Mouse (Mus musculus): ENCODE results near the gene Dhx58.

Gene Dhx58

GRCm38 (mm10) chr11:100703851-100704531, at the start of gene Dhx58:
TSS of gene Dhx58 (minus strand) at chr11:100704271.
- in situ Hi-C loops (cut with MboI), result loop anchor here (5.0 kb wide), 1 partner anchor 132 kb away; the partner anchor contains the start of gene Cnp

GRCm38 (mm10) chr11:100752294-100752693, 48.2 kb upstream of the Dhx58 start:
- in situ Hi-C loops (cut with MboI), result no loop called here

DNA sequence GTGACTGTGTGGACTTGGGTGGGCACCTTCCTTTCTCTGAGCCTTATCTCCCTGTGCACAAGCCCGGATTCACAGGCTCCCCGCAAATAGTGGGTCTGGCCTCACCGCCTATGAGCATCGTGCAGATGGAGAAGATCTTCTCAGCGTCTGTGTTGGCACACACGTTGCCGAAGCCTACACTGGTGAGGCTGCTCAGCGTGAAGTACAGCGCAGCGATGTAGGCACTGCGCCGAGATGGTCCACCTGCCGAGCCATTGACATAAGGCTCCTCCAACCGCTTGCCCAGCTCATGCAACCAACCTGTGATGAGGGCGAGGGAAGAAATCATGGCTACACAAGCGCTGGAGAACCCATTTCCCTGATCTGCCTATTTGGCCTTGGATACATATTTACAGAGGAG, 46.1 kb upstream of the Dhx58 start:
- in situ Hi-C loops (cut with MboI), result no loop called here

DNA sequence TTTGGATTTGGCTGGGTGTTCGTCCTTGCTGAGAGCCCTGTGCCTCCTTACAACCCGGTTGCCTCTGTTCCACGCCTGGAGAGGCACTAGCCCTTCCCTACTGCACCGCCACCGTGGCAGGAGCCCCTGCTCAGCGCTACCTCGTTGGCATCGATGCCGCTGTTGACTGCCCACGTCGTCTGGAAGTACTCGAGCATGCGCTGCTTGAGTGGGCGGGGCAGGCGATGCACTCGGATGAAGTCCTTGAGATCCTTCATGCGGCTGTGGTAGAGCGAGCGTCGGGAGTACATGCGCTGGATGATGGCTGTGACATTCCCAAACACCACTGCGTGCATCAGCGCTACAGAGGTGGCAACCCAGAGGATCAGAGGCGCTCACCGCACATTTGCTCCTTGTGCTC, 45.4 kb upstream of the Dhx58 start:
- in situ Hi-C loops (cut with MboI), result no loop called here

- in situ Hi-C loops (cut with MboI), result no loop called here
Measured at GRCm38 (mm10) chr11:100748620-100749019, 44.5 kb upstream of the Dhx58 start.

DNA sequence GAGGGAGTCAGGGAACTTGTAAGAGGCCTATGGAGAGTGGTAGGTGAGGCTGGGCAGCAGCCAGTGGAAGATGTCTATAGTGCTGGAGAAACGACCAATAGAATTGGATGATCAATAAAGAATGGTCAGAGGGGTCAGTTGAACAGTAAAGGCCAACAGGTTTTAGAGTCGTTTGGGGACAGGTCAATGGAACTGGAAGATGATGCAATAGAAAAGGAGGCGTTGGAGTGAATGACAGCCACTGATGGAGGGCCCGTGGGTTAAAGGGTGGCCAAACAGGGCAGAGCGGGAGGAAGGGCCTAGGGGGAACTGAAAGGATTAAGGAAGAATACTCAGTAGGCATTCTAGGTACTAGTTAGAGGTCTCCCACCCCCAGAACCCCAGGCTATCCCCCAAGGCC, 43.0 kb upstream of the Dhx58 start:
- in situ Hi-C loops (cut with MboI), result no loop called here

DNA sequence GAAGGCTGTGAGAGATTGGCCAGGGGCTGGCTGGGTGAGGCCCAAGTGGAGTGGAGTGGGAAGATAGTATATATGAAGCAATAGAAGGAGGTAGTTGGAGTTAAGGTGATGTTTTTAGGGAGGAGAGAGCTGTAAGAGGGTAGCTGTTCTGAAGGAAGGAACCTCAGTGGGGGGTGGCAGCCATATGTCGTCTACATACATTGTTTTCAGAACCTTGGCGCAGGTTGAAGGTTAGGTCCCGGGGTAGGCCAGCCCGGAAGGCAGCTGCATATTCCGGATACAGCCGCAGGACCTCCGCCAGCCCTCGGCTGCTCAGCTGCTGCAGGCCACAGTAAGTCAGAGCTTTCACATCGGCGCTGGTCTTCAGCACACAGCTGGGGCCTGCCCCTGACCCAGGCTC, 42.5 kb upstream of the Dhx58 start:
- in situ Hi-C loops (cut with MboI), result no loop called here

GRCm38 (mm10) chr11:100745085-100745484, 41.0 kb upstream of the Dhx58 start:
- in situ Hi-C loops (cut with MboI), result no loop called here

GRCm38 (mm10) chr11:100741348-100741747, 37.3 kb upstream of the Dhx58 start:
- in situ Hi-C loops (cut with MboI), result no loop called here

DNA sequence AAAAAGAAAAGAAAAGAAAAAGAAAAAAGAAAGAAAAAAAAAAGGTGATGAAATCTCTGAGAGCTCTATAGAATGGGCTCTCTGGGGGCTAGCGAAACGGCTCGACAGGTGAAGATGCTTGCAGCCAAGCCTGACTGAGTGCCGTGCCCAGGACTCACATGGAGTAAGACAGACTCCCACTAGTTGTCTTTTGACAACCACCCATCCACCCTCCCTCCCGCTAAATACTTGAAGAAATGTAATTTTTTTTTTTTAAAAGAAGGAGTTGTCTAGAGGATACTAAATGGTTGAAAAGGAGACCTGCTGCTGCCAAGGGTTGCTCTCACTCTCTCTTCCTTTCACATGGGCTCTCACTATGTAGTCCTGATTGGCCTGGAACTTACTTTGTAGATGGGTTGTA, 34.7 kb upstream of the Dhx58 start:
- in situ Hi-C loops (cut with MboI), result no loop called here

- in situ Hi-C loops (cut with MboI), result no loop called here
Measured at GRCm38 (mm10) chr11:100738066-100738604, 34.1 kb upstream of the Dhx58 start, which contains the start of gene Rab5c. TSS of gene Rab5c (minus strand) at chr11:100738215.

DNA sequence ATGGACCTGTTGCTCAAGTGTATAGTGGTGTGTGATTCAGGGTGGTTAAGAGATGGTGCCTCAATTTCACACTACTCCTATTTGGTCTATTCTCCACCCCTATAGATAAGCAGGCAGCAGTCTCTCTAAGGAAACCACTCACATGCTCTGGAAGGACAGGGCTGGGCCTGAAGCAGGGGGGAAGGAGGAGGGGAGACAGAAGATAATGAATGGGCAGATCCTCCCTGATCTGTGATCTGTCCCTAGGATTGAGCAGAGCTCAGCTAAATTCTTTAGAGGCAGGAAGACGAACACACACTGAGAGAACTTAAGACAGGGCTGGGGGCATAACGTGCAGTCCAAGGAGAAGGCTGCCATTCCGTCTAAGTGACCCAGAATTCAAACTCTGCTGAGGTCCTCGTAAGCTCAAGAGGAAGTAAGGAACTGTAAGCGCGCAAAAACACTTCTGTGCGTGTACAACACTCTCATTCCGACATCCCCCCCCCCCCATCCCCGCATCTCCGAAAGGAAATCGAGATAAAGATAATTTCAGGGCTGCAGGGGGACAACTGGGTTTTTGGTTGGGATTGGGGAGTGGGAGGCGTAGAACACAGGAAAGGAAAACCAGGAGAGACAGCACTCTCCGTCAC, 33.1 kb upstream of the Dhx58 start:
- in situ Hi-C loops (cut with MboI), result no loop called here

- in situ Hi-C loops (cut with MboI), result no loop called here
Measured at GRCm38 (mm10) chr11:100736746-100737080, 32.6 kb upstream of the Dhx58 start.

GRCm38 (mm10) chr11:100735954-100736745, 32.1 kb upstream of the Dhx58 start:
- in situ Hi-C loops (cut with MboI), result no loop called here

GRCm38 (mm10) chr11:100735134-100735865, 31.2 kb upstream of the Dhx58 start:
- in situ Hi-C loops (cut with MboI), result no loop called here

- in situ Hi-C loops (cut with MboI), result no loop called here
Measured at GRCm38 (mm10) chr11:100730477-100731205, 26.6 kb upstream of the Dhx58 start.

DNA sequence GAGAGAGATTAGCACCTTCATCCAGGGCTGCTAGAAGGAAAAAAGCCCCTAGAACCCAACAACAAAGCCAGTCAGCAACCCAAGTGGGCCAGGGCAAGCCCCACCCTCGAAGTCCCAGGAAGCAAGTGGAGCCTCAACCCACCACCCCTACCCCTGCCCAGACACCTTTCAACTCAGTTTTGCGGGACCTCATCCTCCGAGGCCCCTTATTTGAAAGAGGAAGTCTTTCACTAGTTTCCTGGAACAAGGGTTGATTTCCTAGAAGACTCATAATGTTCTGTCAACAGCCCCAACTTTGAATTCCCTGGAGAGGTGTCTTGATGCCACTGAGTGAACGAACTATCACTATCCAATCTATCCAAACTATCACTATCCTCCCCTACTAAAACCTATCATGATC, 25.9 kb upstream of the Dhx58 start:
- in situ Hi-C loops (cut with MboI), result no loop called here

DNA sequence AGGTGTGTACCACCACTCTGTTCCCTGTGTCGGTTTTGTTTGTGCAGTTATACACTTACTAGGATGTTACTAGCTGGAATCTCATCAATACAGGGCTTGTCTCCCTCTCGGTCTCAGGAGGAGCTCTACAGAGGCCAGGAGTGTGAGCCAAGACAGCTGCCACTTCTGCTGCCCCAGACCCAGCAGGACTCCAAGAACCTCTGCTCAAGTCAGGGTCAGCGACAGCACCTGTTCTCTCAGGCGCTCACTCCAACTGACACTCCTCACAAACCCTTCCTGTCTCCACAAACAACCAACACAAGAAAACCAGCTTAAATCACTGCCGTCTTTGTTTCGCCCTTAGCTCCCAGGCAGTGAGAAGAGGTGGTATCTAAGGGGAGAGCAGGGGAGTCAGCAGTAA, 24.5 kb upstream of the Dhx58 start:
- in situ Hi-C loops (cut with MboI), result no loop called here

DNA sequence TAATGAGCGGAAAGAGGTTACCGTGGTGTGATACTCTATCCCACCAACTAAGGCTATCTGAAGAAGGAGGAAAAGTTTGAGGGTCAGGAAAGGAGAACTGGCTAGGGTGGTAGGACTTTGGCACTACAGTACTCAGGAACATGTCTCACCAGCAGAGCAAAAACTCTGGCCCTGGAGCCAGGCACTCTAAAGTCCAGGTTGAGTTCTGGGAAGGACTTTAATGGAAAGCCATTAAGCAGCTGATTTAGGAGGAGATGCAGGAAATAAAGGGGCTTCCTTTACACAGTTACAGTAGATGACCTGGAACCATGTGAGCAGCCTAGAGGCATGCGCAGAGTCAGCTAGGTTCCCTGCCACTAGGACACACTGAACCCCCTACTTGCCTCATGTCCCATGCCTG, 23.1 kb upstream of the Dhx58 start:
- in situ Hi-C loops (cut with MboI), result no loop called here

DNA sequence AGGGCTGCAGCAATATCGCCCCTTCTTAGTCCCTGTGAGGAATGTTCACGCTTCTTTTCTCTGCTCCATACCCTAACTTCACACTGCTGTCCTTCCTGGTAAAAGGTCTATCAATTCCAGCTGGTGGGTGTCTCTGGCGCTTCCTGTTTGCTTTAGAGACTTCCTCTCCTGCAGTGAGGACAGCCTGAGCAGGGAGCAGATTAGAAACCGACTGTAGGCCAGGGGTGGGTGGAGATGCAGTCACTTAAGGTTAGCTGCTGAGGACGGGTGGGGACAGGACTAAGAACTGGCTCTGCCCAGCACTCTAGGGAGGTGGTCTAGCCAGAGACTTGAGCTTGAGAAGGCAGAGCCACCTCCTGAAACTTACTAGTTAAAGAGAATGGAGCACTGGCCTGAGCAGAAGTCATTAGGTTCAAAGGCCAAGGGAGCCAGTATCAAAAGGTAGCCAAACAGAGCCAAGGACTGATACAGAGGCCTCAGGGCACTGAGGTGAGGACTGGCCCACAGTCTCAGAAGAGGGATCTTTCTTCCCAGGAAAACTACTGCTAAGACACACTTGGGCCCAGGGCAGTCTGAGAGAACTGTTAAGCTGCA, 20.9 kb upstream of the Dhx58 start:
- in situ Hi-C loops (cut with MboI), result no loop called here

GRCm38 (mm10) chr11:100722493-100723028, 18.5 kb upstream of the Dhx58 start:
- in situ Hi-C loops (cut with MboI), result no loop called here
